Mouse (Mus musculus) left cerebral cortex, adult 9 months (tissue): ENCODE results near the gene Dag1.
"Not testable (repeated sequence)": the region's sequence is repeated elsewhere in the genome, so short reads cannot be mapped to it uniquely, and the experiment has no call there.

Experiments
- DNase-seq, 2 experiments: peaks; one replicate each; pipeline ENCODE4 v3.0.0; 2022; ENCODE audit warnings: low spot score in 2 of 2

Dag1 gene

DNA sequence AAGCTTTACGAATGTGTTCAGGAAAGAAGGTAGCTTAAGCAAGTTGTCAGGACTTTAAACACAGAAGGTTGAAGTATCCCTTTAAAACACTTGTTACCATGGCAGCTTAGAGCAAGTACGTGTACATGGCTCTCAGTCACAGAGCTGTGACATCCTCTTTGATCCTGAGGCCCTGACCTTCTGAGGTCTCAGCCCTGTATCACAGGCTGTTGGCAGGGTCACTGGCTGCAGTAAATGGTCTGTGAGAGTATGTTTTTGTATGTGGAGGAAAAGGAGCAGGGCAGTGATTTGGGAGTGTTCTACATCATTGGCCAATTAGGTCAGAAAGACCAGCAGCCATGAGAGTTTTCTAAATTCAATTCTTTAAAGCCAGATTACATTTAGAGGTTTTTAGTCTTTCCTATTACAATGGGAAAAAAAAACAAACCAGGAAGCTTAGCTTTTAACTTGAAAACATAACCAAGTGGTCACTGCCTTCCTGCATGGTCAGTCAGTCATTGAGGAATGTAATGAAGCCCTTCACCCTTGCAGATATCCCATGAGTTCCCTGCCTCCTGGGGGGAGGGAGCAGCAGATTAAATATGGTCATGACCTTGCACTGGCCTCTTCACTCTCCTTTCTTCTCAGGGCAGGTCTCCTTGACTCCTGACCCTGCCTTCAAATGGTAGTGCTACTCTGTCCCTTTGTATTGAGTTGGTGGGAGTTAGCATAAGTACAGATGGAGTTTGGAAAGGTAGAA is 35.7 kb downstream of the Dag1 start:
- DNase-seq: no peak

- no peak for DNase-seq
Observed at GRCm38 (mm10) chr9:108225166-108225565, 38.6 kb downstream of the Dag1 start.

DNA sequence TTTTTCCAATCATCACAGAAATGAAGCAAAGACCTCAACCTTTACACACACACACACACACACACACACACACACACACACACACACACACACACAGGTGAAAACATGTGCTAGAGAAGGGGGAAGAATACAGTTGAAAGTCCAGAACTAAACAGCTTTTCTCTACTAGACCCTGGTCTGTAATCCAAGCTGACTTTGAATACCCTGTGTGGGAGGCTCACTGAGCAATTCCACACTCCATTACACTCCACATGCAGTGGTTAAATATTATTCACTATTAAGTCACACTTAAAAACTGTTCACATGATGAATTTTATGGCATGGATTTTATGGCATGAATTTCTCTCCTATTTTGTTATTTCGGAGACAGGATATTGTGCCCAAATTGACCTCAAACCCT is 40.1 kb downstream of the Dag1 start:
- DNase-seq: no peak

GRCm38 (mm10) chr9:108221566-108221965 is 42.2 kb downstream of the Dag1 start:
- DNase-seq: no peak

DNA sequence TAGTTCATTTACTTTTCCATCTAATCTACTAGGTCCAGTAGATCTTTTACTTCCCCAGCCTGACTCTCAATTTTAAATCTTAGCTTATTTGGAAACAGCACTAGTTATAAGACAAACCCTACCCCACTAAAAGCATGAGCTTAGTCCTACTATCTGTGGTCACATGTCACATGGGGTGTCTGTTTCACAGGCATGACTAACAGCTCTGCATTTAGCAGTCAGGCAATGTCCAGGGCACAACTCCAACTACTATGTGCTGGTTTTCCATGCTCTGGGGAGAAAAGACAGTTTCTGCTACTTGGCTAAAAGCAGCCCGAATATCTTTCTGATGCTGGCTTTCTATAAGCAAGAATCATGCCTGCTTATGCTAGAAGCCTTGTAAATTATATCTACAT is 43.4 kb downstream of the Dag1 start:
- DNase-seq: peak in 1 of 2 experiments; percentile 62

DNA sequence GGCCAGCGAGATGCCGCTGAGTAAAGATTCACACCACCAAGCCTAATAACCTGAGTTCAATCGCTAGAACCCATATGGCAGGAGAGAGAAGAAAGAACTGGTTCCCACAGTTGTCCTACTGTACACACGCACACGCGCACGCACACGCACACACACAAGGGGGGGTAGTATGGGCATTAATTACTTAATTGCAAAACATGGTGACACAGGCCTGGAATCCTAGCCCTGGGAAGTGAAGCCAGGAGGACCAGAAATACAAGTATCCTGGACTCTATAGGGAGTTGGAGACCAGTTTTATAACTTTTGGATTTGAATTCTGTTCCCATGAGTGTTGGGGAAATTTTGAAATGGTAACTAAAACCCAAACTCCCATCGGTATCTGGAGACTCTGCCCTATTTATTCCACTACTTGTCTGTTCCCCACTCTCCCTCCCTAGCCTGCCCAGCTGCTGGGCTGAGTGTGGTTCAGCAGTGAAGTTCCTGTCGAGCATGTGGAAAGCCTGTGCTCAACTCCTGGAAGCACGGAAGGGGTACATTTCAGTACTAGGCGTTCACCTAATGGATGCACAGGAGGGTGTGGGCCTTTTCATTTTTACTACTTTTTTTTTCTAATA is 43.9 kb downstream of the Dag1 start:
- no peak for DNase-seq

DNA sequence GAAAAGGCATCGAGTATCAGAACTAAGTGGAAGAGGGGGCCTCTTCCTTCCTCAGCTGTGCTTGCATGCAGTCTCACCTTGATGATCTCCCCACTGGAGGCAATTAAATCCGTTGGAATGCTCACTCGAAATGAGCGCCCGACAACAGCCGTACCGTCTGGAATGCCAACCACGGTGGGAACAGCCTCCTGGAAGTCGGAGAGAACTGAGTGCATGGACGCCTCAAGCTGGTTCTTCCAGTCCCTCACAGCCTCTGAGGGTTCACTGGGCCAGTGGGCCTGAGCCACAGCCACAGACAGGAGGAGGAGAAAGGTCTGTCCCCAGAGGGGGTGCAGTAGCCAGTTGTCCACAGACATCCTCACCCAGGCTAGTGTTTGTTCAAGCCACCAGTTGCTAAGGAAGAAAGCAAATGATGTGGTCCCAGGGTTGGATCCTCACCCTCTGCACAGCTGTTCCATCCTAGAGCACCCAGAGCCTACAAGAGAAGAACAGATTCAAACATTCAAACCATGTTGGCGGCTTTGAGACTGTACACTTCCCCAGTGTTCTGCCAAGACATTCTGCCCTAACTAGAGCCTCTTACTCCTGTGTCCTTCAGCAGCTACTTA is 45.7 kb downstream of the Dag1 start:
- no peak for DNase-seq

- no peak for DNase-seq
Observed at GRCm38 (mm10) chr9:108217406-108217805, 46.4 kb downstream of the Dag1 start.

GRCm38 (mm10) chr9:108213105-108213504 is 50.7 kb downstream of the Dag1 start:
- DNase-seq: no peak

GRCm38 (mm10) chr9:108212426-108212825 is 51.3 kb downstream of the Dag1 start:
- no peak for DNase-seq

- peak in 1 of 2 experiments; percentile 66 for DNase-seq
Observed at GRCm38 (mm10) chr9:108205571-108205901, 58.2 kb downstream of the Dag1 start.

GRCm38 (mm10) chr9:108204884-108205570 is 58.7 kb downstream of the Dag1 start:
- DNase-seq: no peak

DNA sequence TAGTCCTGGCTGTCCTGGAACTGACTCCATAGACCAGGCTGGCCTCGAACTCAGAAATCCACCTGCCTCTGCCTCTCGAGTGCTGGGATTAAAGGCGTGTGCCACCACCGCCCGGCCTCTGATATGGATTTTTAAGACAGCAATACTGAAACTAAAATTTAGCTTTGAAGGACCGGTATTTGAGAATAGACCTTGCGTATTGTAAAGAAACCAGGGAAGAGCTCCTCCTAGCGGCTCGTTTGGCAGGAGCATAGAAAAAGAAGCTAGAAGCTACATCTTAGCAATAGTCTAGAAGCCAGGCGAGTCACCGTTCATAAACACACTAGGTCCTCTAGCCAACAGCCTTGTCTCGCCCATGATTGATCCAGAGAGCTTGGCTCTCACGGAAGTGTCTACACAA is 60.7 kb downstream of the Dag1 start:
- peak in 1 of 2 experiments; percentile 78 for DNase-seq

DNA sequence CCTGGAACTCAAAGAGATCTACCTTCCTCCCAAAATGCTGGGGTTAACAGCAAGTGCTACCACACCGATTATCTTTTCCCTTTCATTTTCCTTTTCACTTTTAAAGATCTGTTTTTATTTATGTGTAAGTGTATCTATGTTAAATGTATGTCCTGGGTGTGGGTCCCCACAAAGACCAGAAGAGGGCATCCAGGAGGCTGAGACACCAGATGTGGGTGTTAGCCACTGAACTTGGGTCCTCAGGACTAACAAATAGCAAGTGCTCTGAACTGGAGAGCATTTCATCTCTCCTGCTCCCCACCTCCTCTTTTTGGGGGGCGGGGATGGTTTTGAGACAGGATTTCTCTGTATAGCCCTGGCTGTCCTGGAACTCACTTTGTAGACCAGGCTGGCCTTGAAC is 61.6 kb downstream of the Dag1 start:
- DNase-seq: no peak

DNA sequence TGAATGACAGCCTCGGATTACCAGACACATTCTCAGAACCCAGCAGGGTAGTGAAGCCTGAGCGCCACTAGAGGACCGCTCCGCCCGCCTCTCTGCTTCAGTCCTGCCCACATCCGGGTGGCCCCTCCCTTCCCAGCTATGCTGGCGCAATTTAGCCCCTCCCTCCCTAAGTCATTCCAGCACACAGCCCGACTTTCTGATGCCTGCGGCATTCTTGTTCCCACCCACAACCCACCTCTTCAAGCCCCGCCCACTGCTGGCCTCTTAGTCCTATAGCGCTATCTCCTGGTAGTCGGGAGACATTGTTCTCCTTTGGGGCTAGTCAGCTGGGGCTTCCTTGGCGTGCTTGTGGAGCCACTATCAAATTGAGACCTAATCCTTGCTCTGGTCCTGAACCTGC is 62.6 kb downstream of the Dag1 start:
- peak; percentile 92 to 93 for DNase-seq

GRCm38 (mm10) chr9:108198621-108199020 is 65.1 kb downstream of the Dag1 start:
- no peak for DNase-seq

DNA sequence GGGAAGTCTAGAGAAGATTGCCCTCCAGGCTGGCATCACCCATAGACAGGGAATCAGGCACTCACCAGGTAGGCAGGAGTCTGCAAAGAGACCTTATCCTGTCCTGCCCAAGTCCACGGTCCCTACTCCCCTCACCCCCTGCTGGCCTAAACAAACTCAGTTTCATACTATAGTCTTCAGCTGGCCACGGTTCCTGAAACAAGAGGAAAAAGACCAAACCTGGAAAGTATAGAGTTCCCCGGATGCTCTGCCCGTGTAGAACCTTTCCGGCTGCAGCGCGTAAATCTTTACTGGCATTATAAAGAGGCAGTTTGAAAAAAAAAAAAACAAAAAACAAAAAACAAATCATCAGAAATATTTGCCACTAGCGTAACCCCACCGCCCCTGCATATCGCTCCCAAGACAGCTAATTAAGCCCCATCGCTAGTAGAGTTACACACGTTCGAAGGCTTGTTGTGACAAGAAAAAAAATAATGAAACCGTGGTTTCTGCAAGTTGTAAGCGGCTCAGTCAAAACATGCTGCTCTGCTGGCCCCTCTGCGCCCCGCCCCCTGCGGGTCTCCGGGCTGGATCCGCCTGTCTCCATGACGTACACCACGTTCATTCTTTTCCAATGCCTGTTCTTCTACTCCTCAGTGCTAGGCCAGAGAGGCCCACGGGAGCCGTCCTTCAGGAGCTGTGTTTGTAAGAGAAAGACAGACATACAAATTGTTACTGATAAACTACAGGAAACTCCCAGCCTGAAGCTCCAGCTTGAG is 66.7 kb downstream of the Dag1 start:
- DNase-seq: no peak

DNA sequence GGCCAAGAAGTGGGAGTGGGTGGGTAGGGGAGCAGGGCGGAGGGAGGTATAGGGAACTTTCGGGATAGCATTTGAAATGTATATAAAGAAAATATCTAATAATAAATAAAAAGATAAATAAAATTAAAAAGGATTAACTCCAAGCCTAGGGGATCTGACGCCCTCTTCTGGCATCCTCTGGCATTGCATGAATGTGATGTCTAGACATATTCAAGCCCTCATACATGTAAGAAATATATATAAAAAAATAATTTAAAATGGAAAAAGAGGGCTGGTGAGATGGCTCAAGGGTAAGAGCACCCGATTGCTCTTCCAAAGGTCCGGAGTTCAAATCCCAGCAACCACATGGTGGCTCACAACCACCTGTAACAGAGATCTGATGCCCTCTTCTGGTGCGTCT is 67.5 kb downstream of the Dag1 start:
- not testable (repeated sequence) for DNase-seq

- peak in 1 of 2 experiments; percentile 75 for DNase-seq
Observed at GRCm38 (mm10) chr9:108189787-108190679, 73.7 kb downstream of the Dag1 start, which contains the start of gene Bsn. Gene Bsn (minus strand): TSS chr9:108190384.

GRCm38 (mm10) chr9:108189488-108189786 is 74.3 kb downstream of the Dag1 start:
- no peak for DNase-seq

DNA sequence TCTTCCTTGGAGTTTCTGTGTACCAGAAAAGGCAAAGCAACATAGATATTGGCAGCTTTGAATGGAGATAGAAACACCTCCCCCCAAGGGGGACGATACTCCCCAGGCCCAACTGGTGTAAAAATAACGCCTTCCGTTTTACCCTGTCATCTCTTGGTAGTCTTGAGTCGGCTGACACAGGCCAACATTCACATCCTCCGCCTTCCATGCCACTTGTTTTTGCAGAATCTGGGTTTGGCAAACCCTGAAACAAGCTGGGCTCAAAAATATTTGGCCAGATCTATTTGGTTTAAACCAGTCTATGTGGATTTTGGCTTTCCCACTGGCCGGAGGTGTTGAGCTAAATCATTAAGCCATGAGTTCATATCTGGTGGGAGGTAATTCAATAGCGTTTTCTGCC is 74.7 kb downstream of the Dag1 start:
- no peak for DNase-seq
